In the genomic region with DNA sequence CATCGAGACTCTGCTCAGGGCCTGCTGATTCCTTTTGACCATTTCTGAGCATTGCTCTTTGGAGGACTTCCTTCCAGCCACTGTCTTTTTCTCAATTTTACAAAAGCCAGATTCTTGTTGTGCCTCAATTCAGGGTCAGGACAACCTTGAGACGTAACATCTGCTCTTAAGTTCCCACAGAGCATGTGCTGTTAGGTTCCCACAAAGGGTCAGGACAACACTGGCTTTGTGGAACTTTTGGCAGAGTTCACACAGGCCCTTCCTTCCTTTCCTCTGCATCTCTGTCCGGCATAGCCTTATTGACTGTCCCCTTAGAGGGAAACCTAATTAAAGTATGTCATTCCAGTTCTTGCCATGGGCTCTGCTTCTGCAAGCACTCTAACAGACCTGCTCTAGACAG, we compare ENCODE assay signal across 21 mouse cellular contexts. TPM values are rescaled to one million over a fixed set of nuclear protein-coding genes. Genes with fewer than 3 reads are reported as not detected.
A peak's percentile ranks its signal among the peaks of the same experiment; 100 is the strongest.
DNase-seq lines count a peak whose midpoint lies in the region; ATAC-seq and TF ChIP-seq lines count a peak whose summit lies in the region.
"Had no signal": no experiment of that assay in that cellular context is flagged by ENCODE, and none has a peak within 500 bp of the region (broad histone marks: within the 10 kb centered on the region; RNA-seq: fewer than 3 reads in every experiment).

No protein-coding gene starts in this region.

- no peaks in the 10 kb centered on the region for H3K9me3 ChIP-seq in intestine, embryonic 14.5 days (ENCODE audit: control insufficient read depth, low read length)
- no peaks in the 10 kb centered on the region for H3K9me3 ChIP-seq in intestine, embryonic 15.5 days
- no peaks in the 10 kb centered on the region for H3K9me3 ChIP-seq in kidney, postnatal 0 days (replicated peaks; ENCODE audit: low read length)
- H3K9me3 ChIP-seq: embryonic facial prominence, embryonic 13.5 days; forebrain, embryonic 12.5 days; heart, embryonic 12.5 days; hindbrain, embryonic 13.5 days had no signal

- DNase-seq in intestine, embryonic 14.5 days (ENCODE audit: low spot score): no peak
- peak; percentile 19 for DNase-seq in ovary, adult 18-20 months (ENCODE audit: low spot score)
- no peak for DNase-seq in ovary, postnatal 36 days (ENCODE audit: low spot score)
- DNase-seq in kidney, postnatal 0 days (ENCODE audit: low spot score): peak; percentile 68
- no peak for DNase-seq in layer of hippocampus, adult 18-20 months (ENCODE audit: low spot score in 2 of 2)
- DNase-seq in thymus, postnatal 10 days (ENCODE audit: low spot score in 2 of 2): no peak
- DNase-seq: adrenal gland, postnatal 14 days; cerebellum, adult 11-12 months; cerebellum, adult 9-10 months; cerebellum, postnatal 36 days; gastrocnemius, postnatal 14 days had no signal

- no peaks in the 10 kb centered on the region for H3K27me3 ChIP-seq in intestine, embryonic 14.5 days (replicated peaks; ENCODE audit: control insufficient read depth, insufficient read depth, low read length)
- no peaks in the 10 kb centered on the region for H3K27me3 ChIP-seq in intestine, embryonic 15.5 days (replicated peaks)
- H3K27me3 ChIP-seq in kidney, postnatal 0 days (ENCODE audit: insufficient read depth, low read length): no peaks in the 10 kb centered on the region
- H3K27me3 ChIP-seq: embryonic facial prominence, embryonic 13.5 days; hindbrain, embryonic 13.5 days had no signal

- no peak overlapping the region for H3K4me2 ChIP-seq in intestine, embryonic 14.5 days (ENCODE audit: low read length)
- H3K4me2 ChIP-seq in intestine, embryonic 15.5 days (replicated peaks): no peak overlapping the region
- H3K4me2 ChIP-seq in kidney, postnatal 0 days (ENCODE audit: low read length): no peak overlapping the region
- H3K4me2 ChIP-seq: embryonic facial prominence, embryonic 13.5 days; forebrain, embryonic 12.5 days; heart, embryonic 12.5 days; hindbrain, embryonic 13.5 days had no signal

- H3K4me1 ChIP-seq in intestine, embryonic 14.5 days (replicated peaks; ENCODE audit: control insufficient read depth, insufficient read depth, low read length): no peaks in the 10 kb centered on the region; the same call in 1 of the 2 replicates
- no peaks in the 10 kb centered on the region for H3K4me1 ChIP-seq in intestine, embryonic 15.5 days (replicated peaks)
- H3K4me1 ChIP-seq in kidney, postnatal 0 days (replicated peaks; ENCODE audit: insufficient read depth, low read length): no peaks in the 10 kb centered on the region
- H3K4me1 ChIP-seq: embryonic facial prominence, embryonic 13.5 days; heart, embryonic 12.5 days; hindbrain, embryonic 13.5 days had no signal

- no peak overlapping the region for H3K9ac ChIP-seq in intestine, embryonic 14.5 days (ENCODE audit: low read length)
- H3K9ac ChIP-seq in intestine, embryonic 15.5 days: no peak overlapping the region
- no peak overlapping the region for H3K9ac ChIP-seq in kidney, postnatal 0 days (ENCODE audit: low read depth, low read length)
- H3K9ac ChIP-seq: embryonic facial prominence, embryonic 13.5 days; forebrain, embryonic 12.5 days; heart, embryonic 12.5 days; hindbrain, embryonic 13.5 days had no signal

- TF ChIP-seq CTCF in kidney, postnatal 0 days (IDR thresholded peaks at IDR 0.05; ENCODE audit: low read depth): no peak

- no peaks in the 10 kb centered on the region for H3K36me3 ChIP-seq in intestine, embryonic 14.5 days (ENCODE audit: control insufficient read depth, insufficient read depth, low read length)
- H3K36me3 ChIP-seq in intestine, embryonic 15.5 days: no peaks in the 10 kb centered on the region
- no peaks in the 10 kb centered on the region for H3K36me3 ChIP-seq in kidney, postnatal 0 days (ENCODE audit: insufficient read depth, low read length)
- H3K36me3 ChIP-seq: embryonic facial prominence, embryonic 13.5 days; forebrain, embryonic 12.5 days; heart, embryonic 12.5 days; hindbrain, embryonic 13.5 days had no signal

- 46% methylated on average over 3 of the region's 3 CpGs for WGBS in intestine, embryonic 14.5 days
- WGBS in intestine, embryonic 15.5 days: 59% methylated on average over 3 of the region's 3 CpGs
- 57% methylated on average over 3 of the region's 3 CpGs for WGBS in kidney, postnatal 0 days

- 0 out of 2 replicates have a peak overlapping the region, but pooled peaks have one; percentile 22 for H3K27ac ChIP-seq in intestine, embryonic 14.5 days (ENCODE audit: low read depth)
- no peak overlapping the region for H3K27ac ChIP-seq in intestine, embryonic 15.5 days
- H3K27ac ChIP-seq in kidney, postnatal 0 days: no peak overlapping the region
- H3K27ac ChIP-seq: embryonic facial prominence, embryonic 13.5 days; forebrain, embryonic 12.5 days; hindbrain, embryonic 13.5 days had no signal

- ATAC-seq in intestine, embryonic 14.5 days (replicated peaks; ENCODE audit: low FRiP score, low TSS enrichment, low read depth): no peak
- no peak for ATAC-seq in intestine, embryonic 15.5 days
- no peak for ATAC-seq in kidney, postnatal 0 days (replicated peaks; ENCODE audit: low FRiP score, low read depth)
- ATAC-seq: activated CD4-positive, CD25-positive, alpha-beta regulatory T cell, adult 4 months; forebrain, embryonic 16.5 days; Patski had no signal

- no peak overlapping the region for H3K4me3 ChIP-seq in intestine, embryonic 14.5 days (ENCODE audit: low read depth, low read length)
- no peak overlapping the region for H3K4me3 ChIP-seq in intestine, embryonic 15.5 days (replicated peaks)
- H3K4me3 ChIP-seq in kidney, postnatal 0 days (replicated peaks; ENCODE audit: low read depth, low read length): no peak overlapping the region
- H3K4me3 ChIP-seq: embryonic facial prominence, embryonic 13.5 days; forebrain, embryonic 12.5 days; heart, embryonic 12.5 days; hindbrain, embryonic 13.5 days had no signal

RNA-seq across cellular contexts. Expression of a gene that starts 18.6 kb away (rescaled TPM):
- polyA plus RNA-seq in intestine, embryonic 14.5 days (2014; fragmentation: Nextera tagmentation; extraction: Ambion mirVana): 57.6 and 64.5 TPM in 2 replicates
- 66.7 and 76.7 TPM in 2 replicates for polyA plus RNA-seq in intestine, embryonic 15.5 days (2015; fragmentation: Nextera tagmentation; extraction: Ambion mirVana)
- 0.86 and 1.5 TPM in 2 replicates for polyA plus RNA-seq in kidney, postnatal 0 days (2015; fragmentation: Nextera tagmentation; extraction: Ambion mirVana)
- 1 to 10 TPM; 2.2 to 2.6 TPM for total RNA-seq in layer of hippocampus, adult 18-20 months (2021)
- total RNA-seq: heart, adult 8-10 months; hematopoietic stem cell, adult 5-6 weeks had no signal
- polyA plus RNA-seq: heart, embryonic 12.5 days had no signal

Comparison
In these comparisons a context has a peak if more than half of its experiments do, and no peak if none do; other contexts are left out.
1. DNase-seq: peak in ovary, adult 18-20 months (single experiment) and kidney, postnatal 0 days (single experiment); none in intestine, embryonic 14.5 days (single experiment), ovary, postnatal 36 days (single experiment), layer of hippocampus, adult 18-20 months (0 of 2) and thymus, postnatal 10 days (0 of 2).
2. RNA of a gene that starts 18.6 kb away (polyA plus RNA-seq): 66.7 to 76.7 TPM in intestine, embryonic 15.5 days and 57.6 to 64.5 TPM in intestine, embryonic 14.5 days; 0.86 to 1.5 TPM in kidney, postnatal 0 days; every median in the first group is over 10 times any median in the second.